Mouse (Mus musculus) CH12.LX (cell line): ENCODE results near the gene Zfhx3.

Experiments used
- CHD1 ChIP-seq: IDR thresholded peaks from 2 replicates; pipeline ENCODE4 v1.6.1; 2012; ENCODE audit warnings: low read depth, low read length, improper control_type of control experiment, inconsistent platforms
- CTCF ChIP-seq, 2 experiments: IDR thresholded peaks in 1 of 2; conservative IDR thresholded peaks in 1 of 2; 2 replicates each; pipeline ENCODE4 v1.5.1; 2011 to 2012; ENCODE audit warnings: low read depth in 2 of 2, low read length in 2 of 2, improper control_type of control experiment in 1 of 2, inconsistent platforms in 1 of 2, mild to moderate bottlenecking in 1 of 2, moderate library complexity in 1 of 2
- E2F4 ChIP-seq: IDR thresholded peaks from 2 replicates; pipeline ENCODE4 v1.6.1; 2011; ENCODE audit warnings: low read depth, low read length, improper control_type of control experiment; ENCODE audit not compliant: insufficient replicate concordance
- EP300 ChIP-seq: IDR thresholded peaks from 2 replicates; pipeline ENCODE4 v1.6.1; 2011; ENCODE audit warnings: low read length, improper control_type of control experiment
- KAT2A ChIP-seq: IDR thresholded peaks from 2 replicates; pipeline ENCODE4 v1.6.1; 2012; ENCODE audit warnings: low read length, improper control_type of control experiment, inconsistent platforms; ENCODE audit not compliant: insufficient replicate concordance
- MAFK ChIP-seq: IDR thresholded peaks from 2 replicates; pipeline ENCODE4 v1.6.1; 2011; ENCODE audit warnings: low read length, improper control_type of control experiment; ENCODE audit not compliant: insufficient replicate concordance
- MAX ChIP-seq: IDR thresholded peaks from 2 replicates; pipeline ENCODE4 v1.6.1; 2011; ENCODE audit warnings: low read length, improper control_type of control experiment
- MYC ChIP-seq: IDR thresholded peaks from 2 replicates; pipeline ENCODE4 v1.6.1; 2011; ENCODE audit warnings: low read depth, mild to moderate bottlenecking, improper control_type of control experiment, low read length
- POLR2A ChIP-seq: IDR thresholded peaks from 2 replicates; pipeline ENCODE4 v1.6.1; 2011; ENCODE audit warnings: low read depth, mild to moderate bottlenecking, improper control_type of control experiment, low read length
- USF1 ChIP-seq: IDR thresholded peaks from 2 replicates; pipeline ENCODE4 v1.6.1; 2014; ENCODE audit warnings: low read depth, mild to moderate bottlenecking, inconsistent platforms, low read length, improper control_type of control experiment
- ZKSCAN1 ChIP-seq: IDR thresholded peaks from 2 replicates; pipeline ENCODE4 v1.6.1; 2012; ENCODE audit warnings: low read depth, inconsistent platforms, low read length, improper control_type of control experiment, borderline replicate concordance

DNA sequence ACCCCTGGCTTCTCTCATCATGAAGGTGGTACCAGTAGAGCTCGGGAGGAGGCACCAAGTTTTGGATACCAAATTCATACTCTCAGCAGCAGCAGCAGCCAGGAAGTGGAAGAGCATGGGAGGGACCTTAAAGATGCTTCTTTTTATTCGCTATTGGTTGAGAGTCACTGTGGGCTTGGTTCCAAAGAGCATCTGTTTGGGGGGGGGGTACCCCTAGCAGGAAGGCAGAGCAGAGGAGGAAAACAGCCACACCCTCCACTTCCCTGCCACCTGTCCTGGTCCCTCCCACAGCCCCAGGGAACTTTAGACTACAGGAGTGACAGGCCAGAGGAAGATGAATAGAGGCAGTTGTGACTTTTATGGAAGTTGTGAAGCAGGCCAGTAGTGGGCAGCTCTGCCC lies 904.9 kb downstream of the Zfhx3 start:
- TF ChIP-seq CTCF (conservative IDR thresholded peaks at IDR 0.05 in 1 of 2, IDR thresholded peaks at IDR 0.05 in 1 of 2; ENCODE audit: low read depth in 2 of 2, low read length in 2 of 2) (no peak), MAFK (no peak), MYC (no peak), USF1 (no peak), E2F4 (no peak), KAT2A (no peak), CHD1 (no peak), ZKSCAN1 (no peak), MAX (no peak), EP300 (no peak), POLR2A (no peak)
